Mouse (Mus musculus) liver, postnatal 0 days (tissue): ENCODE results near the gene Sdad1.

Source experiments
- CTCF ChIP-seq: sonication (generic); IDR thresholded peaks from 2 replicates; pipeline ENCODE4 v1.5.1; 2016; ENCODE audit warnings: antibody characterized with exemption, low read depth
- EP300 ChIP-seq: IDR thresholded peaks from 2 replicates; pipeline ENCODE4 v1.6.1; 2016; ENCODE audit warnings: antibody characterized with exemption, low read depth, mild to moderate bottlenecking

GRCm38 (mm10) chr5:92318119-92318518 is 7.8 kb upstream of the Sdad1 start:
- TF ChIP-seq EP300 (no peak), CTCF (no peak)
